Mouse (Mus musculus) embryo, embryonic 9.5 days (tissue): ENCODE results near the gene Coq10a.

Experiments
- DNase-seq: peaks from one replicate; pipeline ENCODE4 v3.0.0-alpha.2; 2017; ENCODE audit errors: extremely low spot score

Coq10a gene

DNA sequence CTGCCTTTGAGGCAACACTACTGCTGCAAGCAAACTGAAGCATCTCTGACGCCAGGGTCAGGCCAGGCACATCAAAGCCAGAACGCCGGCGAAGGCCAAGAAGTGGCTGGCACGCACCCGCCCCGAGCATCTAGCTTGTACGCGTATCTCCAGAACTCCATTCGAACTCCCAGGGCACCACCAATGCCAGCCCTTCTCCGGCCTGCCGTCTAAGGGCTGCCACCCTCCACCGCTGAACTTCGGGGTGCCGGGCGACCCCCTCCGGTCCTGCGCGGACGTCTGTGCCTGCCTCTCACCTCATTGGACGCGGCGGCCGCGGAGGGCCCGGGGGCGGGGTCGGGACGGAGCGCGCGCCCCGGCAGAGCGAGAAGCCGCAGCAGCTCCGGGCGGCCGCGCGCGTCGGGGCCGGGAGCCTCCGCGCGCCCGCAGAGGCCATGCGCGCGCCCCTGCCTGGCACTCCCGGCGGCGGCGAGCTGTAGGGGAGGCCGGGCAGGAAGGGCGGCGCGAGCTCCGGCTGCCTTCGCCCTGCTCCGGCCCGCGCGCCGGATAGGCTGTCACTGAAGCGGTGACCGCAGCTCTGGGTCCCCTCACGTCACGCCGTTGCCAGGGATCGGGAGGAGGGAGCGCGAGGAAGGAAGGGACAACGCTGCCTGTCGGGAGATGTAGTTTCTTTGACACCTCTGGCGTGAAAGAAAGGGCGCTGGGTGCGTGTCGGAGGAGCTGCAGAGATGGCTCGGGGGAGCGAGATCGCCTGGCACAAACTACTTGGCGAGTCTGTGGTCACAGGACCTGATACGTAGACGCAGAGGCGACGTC is at the start of gene Coq10a:
TSS of gene Coq10a (minus strand) at position 596 of the 816 bp plus-strand sequence.
- DNase-seq: peak; percentile 90

DNA sequence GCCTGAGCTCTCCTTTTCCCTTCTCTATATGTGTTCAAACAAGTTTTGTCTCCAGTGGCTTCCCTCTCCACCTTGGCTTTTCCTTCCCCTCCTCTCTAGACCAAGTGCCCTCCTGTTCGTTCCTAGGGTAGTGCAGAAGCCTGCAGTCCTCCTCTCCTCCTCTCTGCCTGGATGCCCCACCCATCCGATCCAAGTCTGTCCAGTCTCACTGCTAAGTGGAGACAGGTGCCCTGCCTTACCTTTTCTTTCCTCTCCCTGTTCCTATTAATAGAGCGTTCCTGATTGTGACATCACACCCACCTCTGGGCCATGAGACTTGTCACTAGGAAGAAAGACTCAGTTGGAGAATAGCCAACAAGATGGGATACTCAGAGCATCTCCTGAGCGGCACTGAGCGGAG is 46.1 kb upstream of the Coq10a start:
- no peak for DNase-seq

DNA sequence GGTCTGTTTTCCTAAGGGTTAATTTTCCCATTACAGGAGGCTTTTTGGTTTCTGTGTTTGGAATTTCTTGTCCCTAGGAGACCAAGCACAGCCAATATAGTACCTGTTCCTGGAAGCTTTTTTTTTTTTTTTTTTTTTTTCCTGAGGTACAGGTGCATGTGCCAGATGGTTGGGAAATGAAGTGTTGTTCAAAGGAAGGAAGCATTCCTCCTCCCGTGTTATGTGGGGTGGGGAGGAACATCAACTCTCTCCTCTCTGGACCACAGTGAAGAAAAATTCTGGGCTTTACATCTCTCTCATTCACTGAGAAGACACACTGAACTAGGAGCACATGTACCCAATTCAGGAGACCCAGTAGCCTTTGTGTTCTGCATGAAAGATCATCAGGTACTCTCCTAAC is 44.3 kb upstream of the Coq10a start:
- no peak for DNase-seq

DNA sequence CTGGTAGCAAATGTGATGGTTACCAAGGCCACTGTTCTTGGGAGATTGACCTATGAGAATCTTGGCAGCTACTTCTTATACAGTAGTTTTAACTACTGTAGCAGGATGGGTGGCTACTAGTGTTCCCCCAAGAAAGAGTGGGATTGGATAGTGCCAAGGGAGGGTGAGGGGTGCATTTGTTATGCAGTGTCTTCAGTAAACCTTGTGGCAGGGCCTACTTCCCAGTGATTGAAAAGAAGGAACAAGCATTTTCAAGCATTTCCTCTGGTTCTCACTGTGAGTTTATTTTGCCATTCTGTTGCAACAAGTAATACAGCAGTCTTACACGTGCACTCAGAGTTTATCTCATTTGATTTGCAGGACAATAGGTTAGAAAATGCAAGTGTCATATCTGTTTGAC is 43.8 kb upstream of the Coq10a start:
- no peak for DNase-seq

DNA sequence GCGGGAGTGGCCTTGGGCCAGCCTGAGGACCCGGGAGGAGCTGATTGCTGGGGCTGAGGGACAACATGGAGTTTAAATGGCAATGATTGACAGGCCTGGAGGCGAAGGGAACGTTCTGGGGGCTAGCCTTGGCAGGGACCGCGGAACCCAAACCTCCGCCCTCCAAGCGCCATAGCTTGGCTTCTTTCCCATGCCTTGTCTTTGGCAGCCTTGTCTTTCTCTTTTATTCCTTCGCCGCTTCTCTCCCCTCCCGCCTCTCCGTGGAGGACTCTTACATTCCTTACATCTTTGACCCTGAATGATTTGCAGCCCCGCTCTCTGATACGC is 43.2 kb upstream of the Coq10a start:
- no peak for DNase-seq

DNA sequence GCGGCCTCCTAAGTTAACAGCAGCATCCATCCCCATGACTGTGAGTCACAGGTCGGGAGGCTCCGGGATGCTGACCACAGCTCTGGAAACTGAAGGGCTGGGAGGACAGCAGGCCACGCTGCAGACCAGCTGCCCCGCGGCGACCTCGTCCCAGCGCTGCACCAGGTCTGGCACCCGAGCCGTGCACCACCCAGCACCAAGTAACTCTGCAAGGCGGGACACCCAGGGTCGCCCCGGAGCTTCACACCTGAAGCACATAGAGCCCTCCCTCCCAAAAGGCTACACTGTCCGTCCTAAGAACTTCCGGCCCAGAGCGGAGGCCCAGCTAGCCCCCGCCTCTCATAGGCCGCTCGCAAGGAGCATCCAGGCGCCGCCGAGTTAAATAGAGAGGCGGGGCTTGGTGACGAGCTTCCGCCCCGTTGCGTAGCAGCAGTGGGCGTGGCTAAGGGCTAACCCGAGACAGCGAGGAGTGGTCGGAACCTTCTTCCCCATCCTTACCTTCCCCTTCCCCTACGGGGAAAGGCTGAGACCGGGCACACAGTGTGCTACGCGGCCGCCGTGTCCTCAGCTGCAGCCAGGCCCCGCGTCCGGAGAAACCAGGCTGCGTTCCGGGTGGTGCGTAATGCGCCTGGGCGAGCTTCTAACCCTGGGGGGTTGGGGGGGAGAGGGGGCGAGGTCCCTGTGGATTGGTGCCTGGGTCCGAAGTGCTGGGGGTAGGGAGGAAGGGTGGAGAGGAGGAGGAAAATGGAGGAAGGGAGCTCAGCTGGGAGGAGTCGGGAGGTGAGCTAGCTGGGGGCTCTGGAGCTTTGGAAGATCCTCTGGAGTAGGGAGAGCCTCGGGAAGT is 42.6 kb upstream of the Coq10a start, which contains the start of the genes Nabp2 and Rnf41:
TSS of gene Nabp2 (minus strand) at position 282 of the 844 bp plus-strand sequence.
TSS of gene Rnf41 (plus strand) at position 447 of the 844 bp plus-strand sequence.
- peak; percentile 99 for DNase-seq

DNA sequence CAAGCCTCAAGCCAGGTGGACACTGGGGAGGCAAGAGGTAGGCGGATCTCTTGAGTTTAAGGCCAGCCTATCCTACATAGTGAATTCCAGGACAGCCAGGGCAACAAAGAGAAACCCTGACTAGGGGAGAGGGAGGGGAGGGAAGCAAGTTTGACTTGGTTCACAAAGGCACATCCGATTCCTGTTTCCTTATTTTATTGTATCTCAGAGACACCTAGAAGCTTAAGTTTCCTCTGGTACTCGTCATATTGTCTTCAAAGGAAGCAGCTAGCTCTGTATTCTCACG is 41.7 kb upstream of the Coq10a start:
- DNase-seq: no peak

DNA sequence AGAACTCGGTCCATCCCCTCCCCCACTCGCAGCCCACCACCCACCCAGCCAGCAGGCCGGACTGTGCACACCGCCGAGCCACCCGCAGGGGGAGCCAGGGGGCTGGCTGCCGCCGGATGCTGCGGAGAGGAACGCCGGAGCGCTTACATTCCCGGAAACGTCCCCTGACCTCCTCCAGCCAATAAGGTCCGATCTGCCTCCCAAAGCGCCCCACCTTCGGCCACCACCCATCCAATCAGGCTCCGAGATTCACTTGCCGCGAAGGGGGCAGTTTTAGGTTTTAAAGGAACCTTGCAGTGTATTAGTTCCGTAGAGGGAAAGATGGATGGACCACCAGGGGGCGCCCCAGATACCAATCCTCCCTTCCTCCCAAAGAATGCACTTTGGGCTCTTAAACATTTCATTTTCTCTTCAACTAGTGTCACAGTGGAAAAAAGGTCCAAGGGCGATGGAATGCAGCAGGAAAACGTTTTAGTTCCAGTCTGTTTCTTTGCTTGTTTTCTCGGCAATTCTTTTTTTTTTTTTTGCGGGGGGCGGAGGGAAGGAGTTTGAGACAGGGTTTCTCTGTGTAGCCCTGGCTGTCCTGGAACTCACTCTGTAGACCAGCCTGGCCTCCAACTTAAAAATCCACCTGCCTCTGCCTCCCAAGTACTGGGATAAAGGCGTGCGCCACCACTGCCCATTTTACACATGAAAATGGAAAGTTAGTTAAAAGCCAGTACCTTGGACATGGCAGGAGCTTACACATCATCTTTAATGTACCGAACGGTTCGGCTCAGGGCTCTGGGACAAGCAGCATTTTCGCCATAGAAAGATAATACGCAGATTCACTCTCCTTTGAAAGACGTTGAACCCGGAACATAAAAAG is 41.1 kb upstream of the Coq10a start:
- DNase-seq: peak; percentile 97

DNA sequence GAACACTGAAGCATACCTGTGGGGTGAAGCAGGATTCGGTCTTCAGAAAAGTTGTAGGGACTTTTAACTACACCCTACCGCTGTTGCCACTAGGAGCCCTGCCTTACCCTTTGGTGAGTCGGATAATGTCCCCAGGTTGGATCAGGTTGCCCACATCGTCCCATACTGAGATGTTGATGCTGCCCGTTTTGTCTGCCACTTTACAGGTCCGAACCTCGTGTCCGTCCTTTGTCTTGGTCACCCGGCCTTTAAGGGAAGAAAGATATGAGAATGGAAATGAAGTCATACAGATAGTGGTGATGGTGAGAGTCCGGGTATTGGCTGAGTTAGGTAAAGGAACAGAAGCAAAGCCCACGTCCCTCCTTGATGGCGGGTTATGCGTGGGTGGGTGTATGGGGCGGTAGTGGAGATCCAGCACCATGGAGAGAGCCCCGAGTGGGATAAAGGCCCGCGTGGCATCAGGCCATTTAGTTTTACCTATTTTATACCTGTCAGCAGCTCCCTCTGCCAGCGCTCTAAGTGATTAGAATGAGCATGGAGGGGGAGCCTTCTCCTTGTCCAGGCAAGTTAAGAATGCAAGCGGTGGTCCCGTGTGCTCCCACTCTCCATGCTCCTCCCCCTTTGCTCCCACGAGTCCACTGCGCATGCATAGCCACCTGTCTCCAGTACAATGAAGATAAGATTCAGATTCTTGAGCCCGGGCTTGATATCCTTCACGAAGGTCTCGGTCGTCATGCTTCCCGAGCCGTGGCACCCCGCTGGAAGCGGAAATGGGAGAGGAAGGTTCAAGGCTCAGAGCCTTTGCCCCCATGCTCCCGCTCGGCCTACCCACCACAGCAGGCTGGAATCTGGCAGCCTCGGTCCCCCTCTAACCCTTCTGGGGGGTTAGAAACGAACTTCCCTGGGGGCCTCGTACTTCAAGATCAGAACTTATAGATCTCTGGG is 40.1 kb upstream of the Coq10a start:
- no peak for DNase-seq

DNA sequence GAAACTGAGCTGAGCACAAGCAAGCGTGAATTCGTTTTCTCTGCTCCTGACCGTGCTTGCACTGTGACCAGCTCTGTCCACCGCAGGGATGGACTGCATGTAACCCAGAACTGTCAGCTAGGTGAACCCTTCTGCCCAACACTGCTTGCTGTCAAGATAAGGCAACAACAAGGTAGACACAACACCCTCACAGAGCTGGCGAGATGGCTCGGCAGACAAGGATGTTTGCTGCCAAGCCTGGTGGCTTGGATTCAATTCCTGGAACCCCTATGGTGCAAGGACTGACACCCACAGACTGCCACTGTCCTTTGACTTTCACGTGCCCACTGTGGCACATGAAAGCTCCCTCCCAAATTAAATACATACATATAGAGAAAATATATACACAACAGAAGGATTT is 35.1 kb upstream of the Coq10a start:
- DNase-seq: no peak

DNA sequence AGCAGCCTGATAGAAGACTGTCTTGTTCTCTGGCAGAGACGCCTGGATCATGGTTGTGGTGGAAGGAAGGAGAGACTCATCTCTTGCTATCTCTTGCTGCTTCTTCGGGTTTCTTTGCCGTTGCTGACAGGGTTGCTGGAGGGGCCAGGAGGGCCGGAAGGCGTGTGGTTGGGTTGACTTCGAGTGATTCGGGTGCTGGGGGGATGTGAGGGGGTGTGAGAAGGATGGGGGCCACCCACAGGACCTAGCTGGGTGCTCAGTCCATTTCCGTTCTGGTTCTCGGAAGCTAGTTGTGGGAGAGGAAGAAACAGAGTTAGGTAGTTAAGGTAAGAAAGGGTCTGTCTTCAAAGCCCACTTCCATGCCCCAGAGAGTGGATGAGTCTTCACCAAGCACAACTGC is 32.8 kb upstream of the Coq10a start:
- no peak for DNase-seq

DNA sequence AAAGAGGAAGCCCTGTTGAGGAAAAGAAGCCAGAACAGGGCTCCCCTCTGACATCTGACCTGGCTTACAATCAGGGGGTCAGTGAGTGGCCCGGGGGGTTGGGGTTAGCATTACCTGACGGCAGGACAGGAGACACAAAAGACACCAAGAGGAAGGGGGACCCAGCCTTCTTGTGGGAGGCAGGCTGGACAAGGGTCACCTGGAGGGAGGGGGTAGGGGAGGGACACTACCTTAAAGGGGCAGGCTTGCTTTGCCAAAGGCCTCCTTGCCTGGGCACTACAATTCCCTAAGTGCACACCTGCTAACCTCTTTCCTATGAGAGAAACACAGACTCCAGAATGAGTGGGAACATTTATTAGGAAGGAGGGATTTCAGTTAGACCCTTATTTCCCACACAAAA is 32.3 kb upstream of the Coq10a start, which contains the start of gene Slc39a5:
TSS of gene Slc39a5 (minus strand) at position 174 of the 400 bp plus-strand sequence.
- DNase-seq: no peak

DNA sequence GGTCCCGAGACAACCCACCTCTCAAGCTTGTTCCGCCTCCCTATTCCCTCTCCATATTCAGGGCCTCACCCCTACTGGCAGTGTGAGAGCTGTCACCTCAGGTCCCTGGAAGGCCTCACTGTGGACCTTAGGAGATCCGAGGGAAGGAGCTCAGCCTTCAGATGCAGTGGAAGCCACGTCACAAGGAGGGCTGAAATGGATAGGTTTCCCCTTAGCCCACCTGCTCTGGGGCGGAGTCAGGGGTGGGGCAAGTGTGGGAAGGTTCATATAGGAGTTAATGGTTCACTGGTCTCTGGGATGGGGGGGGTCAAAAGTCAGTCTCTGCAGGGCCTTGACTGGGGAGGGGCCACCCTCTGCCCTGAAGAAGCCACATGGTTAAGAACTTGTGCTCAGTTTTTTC is 31.5 kb upstream of the Coq10a start:
- DNase-seq: no peak

DNA sequence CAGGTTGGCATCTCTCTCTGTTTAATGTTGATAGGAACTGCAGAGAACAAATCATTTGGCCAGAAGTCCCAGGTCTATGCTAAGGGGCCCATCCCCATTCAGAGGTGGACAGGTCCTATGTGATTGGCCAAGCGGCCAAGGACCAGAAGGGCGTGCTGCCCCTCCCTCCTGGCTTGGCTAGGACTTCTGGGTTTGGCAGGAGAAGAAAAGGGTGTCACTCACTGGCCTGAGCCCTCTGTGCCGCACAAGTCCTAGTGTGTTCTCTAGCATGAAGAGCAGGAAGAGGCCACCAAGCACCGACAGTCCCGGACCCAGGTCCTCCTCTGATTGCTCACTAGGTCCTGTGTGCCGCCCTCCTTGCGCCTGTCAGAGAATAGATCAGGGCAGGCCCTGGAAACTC is 28.7 kb upstream of the Coq10a start:
- no peak for DNase-seq

DNA sequence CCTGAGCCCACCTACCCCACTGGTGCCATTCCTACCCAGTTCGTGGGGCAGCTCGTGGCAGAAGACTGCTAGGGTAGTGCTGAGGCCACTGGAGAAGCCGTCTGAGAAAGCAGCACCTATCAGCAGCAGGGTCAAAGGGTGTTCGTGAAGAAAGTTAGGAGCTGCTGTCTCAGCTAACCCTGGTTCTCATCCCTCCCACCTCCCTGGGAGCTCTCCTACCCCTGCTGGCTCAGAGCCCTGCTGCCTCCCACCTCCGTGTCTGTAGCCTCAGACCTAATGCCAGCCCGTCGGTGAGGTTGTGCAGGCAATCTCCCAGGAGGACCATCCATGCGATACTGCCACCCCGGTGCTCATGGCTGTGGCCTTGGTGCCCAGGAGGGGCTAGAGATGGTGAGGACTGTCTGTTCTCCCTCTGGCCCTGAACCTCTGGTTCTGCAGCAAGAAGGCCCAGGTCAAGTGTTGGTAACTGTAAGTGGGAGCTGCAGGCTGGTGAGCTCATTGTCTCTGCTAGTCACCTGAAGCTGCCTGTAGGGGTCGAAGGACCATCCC is 28.0 kb upstream of the Coq10a start:
- DNase-seq: no peak

DNA sequence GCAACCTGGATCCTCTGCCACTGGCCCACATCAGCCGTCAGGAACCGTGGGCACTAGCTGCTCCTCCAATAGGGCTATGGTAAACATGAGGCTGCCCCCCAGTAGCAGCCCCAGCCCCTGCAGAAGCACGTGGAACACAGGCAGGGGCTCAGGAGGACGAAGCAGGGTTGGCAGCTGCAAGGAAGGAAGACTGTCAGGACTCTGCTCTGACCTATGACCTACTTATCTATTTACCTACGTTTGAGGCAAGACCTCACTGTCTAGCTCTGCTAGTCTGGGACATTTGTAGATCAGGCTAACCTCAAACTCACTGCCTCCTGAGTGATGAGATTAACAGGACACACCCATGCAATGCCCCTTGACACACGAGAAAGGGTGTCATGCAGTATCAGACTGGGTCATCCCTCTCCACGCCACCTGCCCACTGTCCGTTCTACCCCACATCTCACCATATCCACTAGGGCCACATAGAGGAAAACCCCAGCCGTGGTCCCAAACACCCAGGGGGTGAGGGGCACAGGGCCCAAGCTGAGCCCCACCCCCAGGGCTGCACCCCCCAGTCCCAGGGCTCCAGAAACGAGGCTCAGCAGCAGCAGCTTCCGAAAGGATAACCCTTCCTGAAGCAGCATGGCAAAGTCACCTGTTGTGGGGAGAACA is 27.3 kb upstream of the Coq10a start:
- DNase-seq: no peak

DNA sequence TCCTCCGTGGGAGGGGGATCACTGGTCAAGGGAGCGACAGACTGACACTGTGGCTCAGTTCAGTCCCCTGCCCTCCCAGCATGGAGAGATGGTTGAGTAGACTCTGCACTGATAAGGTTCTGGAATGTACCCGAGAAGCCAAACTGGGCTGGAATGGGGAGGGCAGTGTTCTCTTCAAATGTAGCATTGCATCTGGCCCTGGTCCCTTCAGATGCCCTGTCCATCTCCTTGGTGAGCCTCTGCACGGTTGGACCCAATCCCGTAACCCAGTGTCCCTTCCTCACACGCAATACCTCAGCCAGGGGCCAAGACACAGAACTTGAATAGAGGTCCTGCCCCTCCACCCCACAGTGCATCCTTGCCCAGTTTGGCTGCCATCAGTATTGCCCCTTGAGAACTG is 23.1 kb upstream of the Coq10a start:
- no peak for DNase-seq

DNA sequence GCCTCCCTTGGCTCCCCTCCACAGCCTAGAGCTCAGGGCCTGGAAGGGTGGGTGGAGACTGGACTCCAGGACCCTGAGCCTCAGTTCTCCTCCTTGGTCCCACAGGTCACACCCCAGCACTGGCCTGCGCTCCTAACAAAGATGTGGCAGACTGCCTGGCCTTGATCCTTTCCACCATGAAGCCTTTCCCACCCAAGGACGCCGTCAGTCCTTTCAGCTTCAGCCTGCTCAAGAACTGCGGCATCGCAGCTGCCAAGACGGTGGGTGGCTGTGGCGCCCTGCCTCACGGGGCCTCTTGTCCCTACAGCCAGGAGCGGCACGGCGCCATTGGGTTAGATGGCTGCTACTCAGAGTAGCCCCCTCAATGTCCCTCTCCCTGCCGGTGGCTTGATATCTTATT is 21.6 kb upstream of the Coq10a start:
- DNase-seq: no peak

DNA sequence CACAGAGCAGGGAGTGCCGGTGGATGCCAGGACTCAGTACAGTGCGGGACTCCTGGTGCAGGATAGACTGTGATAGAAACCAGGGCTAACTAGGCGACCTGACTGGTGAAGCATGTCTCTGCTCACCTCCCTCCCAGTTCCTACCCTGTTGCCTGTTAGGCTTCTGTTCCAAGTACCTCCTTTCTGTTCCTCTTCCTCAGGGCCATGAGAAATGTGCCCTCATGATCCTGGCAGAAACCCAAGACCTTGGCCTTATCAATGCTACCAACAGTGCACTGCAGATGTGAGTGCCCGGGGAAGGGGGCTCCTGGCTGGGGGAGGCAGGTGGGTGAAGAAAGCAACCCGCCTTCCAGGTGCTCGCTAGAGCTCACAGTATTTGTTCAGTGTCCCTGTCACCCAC is 20.8 kb upstream of the Coq10a start:
- no peak for DNase-seq

DNA sequence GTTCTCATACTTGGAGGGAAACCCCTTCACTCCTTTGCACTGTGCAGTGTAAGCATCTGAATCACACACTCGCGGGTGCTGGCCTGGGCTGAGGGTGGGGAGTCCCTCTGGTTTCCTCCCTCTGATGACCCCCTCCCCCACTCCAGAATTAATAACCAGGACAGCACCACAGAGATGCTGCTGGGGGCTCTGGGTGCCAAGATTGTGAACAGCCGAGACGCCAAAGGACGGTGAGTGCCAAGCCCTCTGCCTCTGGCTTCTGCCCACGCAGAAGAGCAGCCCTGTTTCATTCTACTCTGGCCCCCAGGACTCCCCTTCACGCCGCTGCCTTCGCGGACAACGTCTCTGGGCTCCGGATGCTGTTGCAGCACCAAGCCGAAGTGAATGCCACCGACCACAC is 20.1 kb upstream of the Coq10a start:
- no peak for DNase-seq
